Mouse (Mus musculus): ENCODE measurements at regions not wholly inside any gene's neighbourhood (a gene's known extent, or its start where the extent isn't known, plus 50 kb on each side); places are given as distances from the start of the nearest gene placed in this dataset.

DNA sequence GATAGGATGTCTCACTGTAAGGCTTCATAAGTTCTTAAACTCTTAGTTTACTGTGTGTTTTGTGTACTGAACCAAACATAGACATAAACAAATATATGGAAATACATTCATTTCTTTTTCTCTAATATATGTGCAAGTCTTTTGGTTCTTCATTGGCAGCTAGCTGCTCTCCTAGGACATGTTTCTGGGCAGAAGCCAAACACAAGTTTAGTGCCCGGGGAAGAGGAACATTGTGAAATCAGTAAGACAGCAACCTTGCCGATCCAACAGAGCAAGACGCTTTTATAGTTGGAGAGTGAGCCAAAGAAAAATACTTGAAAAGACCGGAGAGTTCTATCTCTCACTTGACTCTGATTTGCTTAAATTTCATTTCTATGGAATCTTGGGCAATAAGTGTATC is 178.0 kb upstream of the Fst start:
- H3K9ac ChIP-seq (ENCODE audit: control insufficient read depth, low read depth, low read length, poor library complexity, severe bottlenecking): no peak overlapping the region
- no peaks in the 10 kb centered on the region for H3K79me2 ChIP-seq (ENCODE audit: control insufficient read depth, insufficient read depth, low read length, poor library complexity)
- TF ChIP-seq MYC (IDR thresholded peaks at IDR 0.05; ENCODE audit: low read depth, low read length): no peak
- TF ChIP-seq MEF2A (IDR thresholded peaks at IDR 0.05; ENCODE audit: extremely low read depth, insufficient replicate concordance, low read depth, low read length, poor library complexity, severe bottlenecking): no peak
- no peak for TF ChIP-seq MAZ (IDR thresholded peaks at IDR 0.05; ENCODE audit: low read depth, low read length)
- TF ChIP-seq MXI1 (IDR thresholded peaks at IDR 0.05; ENCODE audit: low read depth, low read length): no peak
- no peak for TF ChIP-seq EP300 (IDR thresholded peaks at IDR 0.05; ENCODE audit: low read depth in 1 of 2, low read length in 2 of 2)
- no peak for TF ChIP-seq GABPA (IDR thresholded peaks at IDR 0.05; ENCODE audit: low read depth, low read length)
- no peak for TF ChIP-seq TBP (IDR thresholded peaks at IDR 0.05; ENCODE audit: low read depth, low read length)
- no peak for TF ChIP-seq USF2 (IDR thresholded peaks at IDR 0.05; ENCODE audit: borderline replicate concordance in 1 of 2, insufficient read depth in 1 of 2, low read depth in 1 of 2, low read length in 2 of 2)
- TF ChIP-seq USF1 (IDR thresholded peaks at IDR 0.05; ENCODE audit: low read depth, low read length): no peak
- no peak for TF ChIP-seq RCOR1 (IDR thresholded peaks at IDR 0.05; ENCODE audit: low read depth, low read length)
- no peak for TF ChIP-seq ZNF384 (IDR thresholded peaks at IDR 0.05; ENCODE audit: low read depth, low read length)
- TF ChIP-seq POLR2A (IDR thresholded peaks at IDR 0.05; ENCODE audit: control insufficient read depth in 1 of 2, insufficient read depth in 1 of 2, low read depth in 1 of 2, low read length in 2 of 2, poor library complexity in 1 of 2): no peak
- no peak for TF ChIP-seq CTCF (IDR thresholded peaks at IDR 0.05 in 2 of 3, conservative IDR thresholded peaks at IDR 0.05 in 1 of 3; ENCODE audit: control insufficient read depth in 1 of 3, insufficient read depth in 1 of 3, low read depth in 2 of 3, low read length in 3 of 3, poor library complexity in 1 of 3, severe bottlenecking in 1 of 3)
- TF ChIP-seq MAFK (IDR thresholded peaks at IDR 0.05; ENCODE audit: borderline replicate concordance, low read depth, low read length): no peak
- TF ChIP-seq RAD21 (IDR thresholded peaks at IDR 0.05; ENCODE audit: low read depth, low read length): no peak
- no peak for TF ChIP-seq POLR2AphosphoS2 (IDR thresholded peaks at IDR 0.05; ENCODE audit: low read length)
- TF ChIP-seq ELF1 (IDR thresholded peaks at IDR 0.05; ENCODE audit: low read depth, low read length): no peak
- H3K36me3 ChIP-seq (ENCODE audit: control insufficient read depth in 1 of 2, insufficient read depth in 2 of 2, low read length in 2 of 2): no peaks in the 10 kb centered on the region
- no peaks in the 10 kb centered on the region for H3K27me3 ChIP-seq (ENCODE audit: control insufficient read depth in 1 of 2, insufficient read depth in 2 of 2, low read length in 2 of 2)
- H3K9me3 ChIP-seq (replicated peaks; ENCODE audit: insufficient read depth, low read length): no peaks in the 10 kb centered on the region
- no peak overlapping the region for H3K27ac ChIP-seq (ENCODE audit: control insufficient read depth, low read depth, low read length)
- H3K4me1 ChIP-seq (ENCODE audit: control insufficient read depth in 1 of 2, insufficient read depth in 2 of 2, low read length in 2 of 2): no peaks in the 10 kb centered on the region
- no peak overlapping the region for H3K4me3 ChIP-seq (ENCODE audit: control insufficient read depth in 1 of 2, insufficient read depth in 1 of 2, low read depth in 2 of 2, low read length in 2 of 2)
- no peak for DNase-seq (ENCODE audit: low read depth, low spot score)

DNA sequence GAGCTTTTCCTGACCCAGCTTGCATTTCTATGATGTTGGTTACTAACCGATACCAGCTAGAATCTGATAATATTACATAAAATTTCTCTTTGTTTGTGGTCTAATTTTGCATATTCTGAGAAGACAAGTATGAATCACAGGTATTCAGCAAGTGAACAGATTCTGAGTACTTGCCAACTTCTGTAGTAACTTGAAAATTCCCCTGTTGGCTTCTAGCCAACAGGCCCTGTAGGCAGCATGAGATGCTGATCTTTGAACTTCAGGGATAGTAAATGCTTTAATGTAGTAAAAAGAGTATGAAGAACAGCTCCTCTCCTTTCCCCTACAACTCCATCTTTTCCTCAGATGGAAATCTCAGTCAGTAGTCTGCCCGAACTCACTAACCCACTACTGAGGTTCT is 178.5 kb upstream of the Mocs2 start:
- Histone ChIP-seq H3K4me1 (ENCODE audit: control insufficient read depth in 1 of 2, insufficient read depth in 2 of 2, low read length in 2 of 2) (no peaks in the 10 kb centered on the region), H3K27me3 (ENCODE audit: control insufficient read depth in 1 of 2, insufficient read depth in 2 of 2, low read length in 2 of 2) (no peaks in the 10 kb centered on the region), H3K79me2 (ENCODE audit: control insufficient read depth, insufficient read depth, low read length, poor library complexity) (no peaks in the 10 kb centered on the region), H3K4me3 (ENCODE audit: control insufficient read depth in 1 of 2, insufficient read depth in 1 of 2, low read depth in 2 of 2, low read length in 2 of 2) (no peak overlapping the region), H3K9me3 (replicated peaks; ENCODE audit: insufficient read depth, low read length) (no peaks in the 10 kb centered on the region), H3K27ac (ENCODE audit: control insufficient read depth, low read depth, low read length) (no peak overlapping the region), H3K36me3 (ENCODE audit: control insufficient read depth in 1 of 2, insufficient read depth in 2 of 2, low read length in 2 of 2) (no peaks in the 10 kb centered on the region), H3K9ac (ENCODE audit: control insufficient read depth, low read depth, low read length, poor library complexity, severe bottlenecking) (no peak overlapping the region)
- TF ChIP-seq GABPA (IDR thresholded peaks at IDR 0.05; ENCODE audit: low read depth, low read length) (no peak), ZKSCAN1 (IDR thresholded peaks at IDR 0.05; ENCODE audit: low read depth, low read length) (no peak)
- no peak for DNase-seq (ENCODE audit: low read depth, low spot score)

Data from MEL (cell line).